Mouse (Mus musculus) lung, embryonic 15.5 days (tissue): ENCODE results near the gene Acot8. TPM values are rescaled to one million over a fixed set of nuclear protein-coding genes. Genes with fewer than 3 reads are reported as not detected.
A peak's percentile ranks its signal among the peaks of the same experiment; 100 is the strongest.

Experiments
- ATAC-seq: fragments of 200-750 bp; cut with Nextera tagmentation; 2 replicates; pipeline ENCODE4 v1.8.0; 2017; ENCODE audit warnings: moderate number of reproducible peaks, borderline replicate concordance; ENCODE audit not compliant: low FRiP score, low TSS enrichment; ENCODE audit errors: extremely low read depth
- H3K27ac ChIP-seq: fragments of 300-500 bp; sonication (generic); 2 replicates; pipeline ENCODE4 v1.5.1; 2015; ENCODE audit warnings: moderate library complexity, mild to moderate bottlenecking, inconsistent platforms
- H3K27me3 ChIP-seq: fragments of 300-500 bp; sonication (generic); 2 replicates; pipeline ENCODE4 v1.6.1; 2015; ENCODE audit warnings: inconsistent platforms
- H3K36me3 ChIP-seq: fragments of 300-500 bp; sonication (generic); 2 replicates; pipeline ENCODE4 v1.6.1; 2015; ENCODE audit warnings: inconsistent platforms
- H3K4me1 ChIP-seq: fragments of 300-500 bp; sonication (generic); 2 replicates; pipeline ENCODE4 v1.6.1; 2015; ENCODE audit warnings: inconsistent platforms
- H3K4me2 ChIP-seq: fragments of 300-500 bp; sonication (generic); 2 replicates; pipeline ENCODE4 v1.6.1; 2015; ENCODE audit warnings: inconsistent platforms, mild to moderate bottlenecking, moderate library complexity
- H3K4me3 ChIP-seq: fragments of 300-500 bp; sonication (generic); 2 replicates; pipeline ENCODE4 v1.5.1; 2015; ENCODE audit warnings: mild to moderate bottlenecking, inconsistent platforms
- H3K9ac ChIP-seq: fragments of 300-500 bp; sonication (generic); 2 replicates; pipeline ENCODE4 v1.6.1; 2015; ENCODE audit warnings: inconsistent platforms
- H3K9me3 ChIP-seq: fragments of 300-500 bp; sonication (generic); 2 replicates; pipeline ENCODE4 v1.6.1; 2016; ENCODE audit warnings: inconsistent platforms
- WGBS: fragments of 180-500 bp; shearing (Covaris S2); methylation state at CpG from one replicate; pipeline ENCODE4 v1.1.7; 2015; 5-methylcytosine and 5-hydroxymethylcytosine counted together
- polyA plus RNA-seq: library from polyadenylated mRNA; unstranded; fragments of >200 nt; fragmentation: Nextera tagmentation; extraction: Ambion mirVana; gene quantifications from 2 replicates; pipeline ENCODE4 v1.2.1, GENCODE M21; 2015

The Acot8 gene
- polyA plus RNA-seq, 1 experiment from 2014 or later = 20.3 TPM

- Histone ChIP-seq H3K9ac (peak within 1 kb of the TSS; percentile 88), H3K9me3 (no peaks in the 10 kb centered on the region), H3K27me3 (no peaks in the 10 kb centered on the region), H3K36me3 (peaks cover 30% of the 10 kb centered on the region), H3K4me2 (peak within 1 kb of the TSS; percentile 82), H3K4me3 (peak within 1 kb of the TSS; percentile 77), H3K4me1 (peaks cover 15% of the 10 kb centered on the region), H3K27ac (peak within 1 kb of the TSS; percentile 54)
- ATAC-seq = peak; percentile 88
- under 1% methylated on average over 59 of the region's 70 CpGs for WGBS
Observed at GRCm38 (mm10) chr2:164745843-164746479, 58.7 kb downstream of the Acot8 start, which contains the start of the genes Wfdc3 and Dnttip1. Gene Wfdc3, minus strand, starts transcription at chr2:164745931. Gene Dnttip1, plus strand, starts transcription at chr2:164745983.

GRCm38 (mm10) chr2:164744987-164745386 is 59.7 kb downstream of the Acot8 start:
- ATAC-seq = no peak
- Histone ChIP-seq H3K4me2 (peak overlapping the region; percentile 82), H3K4me1 (peaks cover 15% of the 10 kb centered on the region), H3K27ac (no peak overlapping the region), H3K9ac (peak overlapping the region; percentile 88; the same call in 1 of the 2 replicates), H3K27me3 (no peaks in the 10 kb centered on the region), H3K36me3 (peaks cover 20% of the 10 kb centered on the region), H3K9me3 (no peaks in the 10 kb centered on the region), H3K4me3 (peak overlapping the region; percentile 77)
- 65% methylated on average over 13 of the region's 13 CpGs for WGBS

Other genes with a start within 250 kb of the Acot8 start
- 404 and 415 TPM in 2 replicates for gene Wfdc2, start 242.5 kb downstream of the Acot8 start, polyA plus RNA-seq
- not detected in 2 replicates for gene Spint3, start 231.4 kb downstream of the Acot8 start, polyA plus RNA-seq
- gene Wfdc6a, start 219.4 kb downstream of the Acot8 start, polyA plus RNA-seq = 0.77 and 0.95 TPM in 2 replicates
- gene Eppin, start 211.3 kb downstream of the Acot8 start, polyA plus RNA-seq = not detected in 2 replicates
- not detected in 2 replicates for gene Wfdc6b, start 191.4 kb downstream of the Acot8 start, polyA plus RNA-seq
- not detected in 2 replicates for gene Wfdc8, start 191.3 kb downstream of the Acot8 start, polyA plus RNA-seq
- not detected in 2 replicates for gene Wfdc16, start 166.1 kb downstream of the Acot8 start, polyA plus RNA-seq
- not detected in 2 replicates for gene Wfdc10, start 148.8 kb downstream of the Acot8 start, polyA plus RNA-seq
- gene Wfdc9, start 148.3 kb downstream of the Acot8 start, polyA plus RNA-seq = not detected in 2 replicates
- not detected in 2 replicates for gene Wfdc11, start 130.8 kb downstream of the Acot8 start, polyA plus RNA-seq
- 0.20 and 0.22 TPM in 2 replicates for gene Wfdc13, start 119.8 kb downstream of the Acot8 start, polyA plus RNA-seq
- gene Spint4, start 106.4 kb downstream of the Acot8 start, polyA plus RNA-seq = not detected in 2 replicates
- not detected in 2 replicates for gene Spint5, start 89.6 kb downstream of the Acot8 start, polyA plus RNA-seq
- 1.9 and 2.3 TPM in 2 replicates for gene Wfdc3, start 59.0 kb downstream of the Acot8 start, polyA plus RNA-seq
- gene Dnttip1, start 58.9 kb downstream of the Acot8 start, polyA plus RNA-seq = 70.5 and 71.3 TPM in 2 replicates
- 554 and 590 TPM in 2 replicates for gene Ube2c, start 35.0 kb downstream of the Acot8 start, polyA plus RNA-seq
- gene Tnnc2, start 24.9 kb downstream of the Acot8 start, polyA plus RNA-seq = 2.0 and 9.7 TPM in 2 replicates
- 24.4 and 27.0 TPM in 2 replicates for gene Snx21, start 19.1 kb downstream of the Acot8 start, polyA plus RNA-seq
- 6.7 and 8.4 TPM in 2 replicates for gene Zswim3, start 216 bp upstream of the Acot8 start, polyA plus RNA-seq
- 15.8 and 16.8 TPM in 2 replicates for gene Zswim1, start 17.8 kb upstream of the Acot8 start, polyA plus RNA-seq
- not detected in 2 replicates for gene Spata25, start 23.7 kb upstream of the Acot8 start, polyA plus RNA-seq
- gene Ctsa, start 28.0 kb upstream of the Acot8 start, polyA plus RNA-seq = 131 and 139 TPM in 2 replicates
- gene Neurl2, start 28.6 kb upstream of the Acot8 start, polyA plus RNA-seq = 6.6 and 7.5 TPM in 2 replicates
- 149 and 169 TPM in 2 replicates for gene Pltp, start 52.8 kb upstream of the Acot8 start, polyA plus RNA-seq
- gene Pcif1, start 74.4 kb upstream of the Acot8 start, polyA plus RNA-seq = 74.4 and 75.2 TPM in 2 replicates
- 12.4 and 13.2 TPM in 2 replicates for gene Zfp335, start 106.9 kb upstream of the Acot8 start, polyA plus RNA-seq
- gene Mmp9, start 135.9 kb upstream of the Acot8 start, polyA plus RNA-seq = 0.59 and 1.4 TPM in 2 replicates
- gene Slc12a5, start 155.9 kb upstream of the Acot8 start, polyA plus RNA-seq = 0.68 and 1.1 TPM in 2 replicates
- 67.4 and 73.8 TPM in 2 replicates for gene Ncoa5, start 230.0 kb upstream of the Acot8 start, polyA plus RNA-seq